Mouse (Mus musculus): ENCODE measurements around the gene Dand5.
A peak's percentile ranks its signal among the peaks of the same experiment; 100 is the strongest.
"Not testable (repeated sequence)": the region's sequence is repeated elsewhere in the genome, so short reads cannot be mapped to it uniquely, and the experiment has no call there.

Gene Dand5

DNA sequence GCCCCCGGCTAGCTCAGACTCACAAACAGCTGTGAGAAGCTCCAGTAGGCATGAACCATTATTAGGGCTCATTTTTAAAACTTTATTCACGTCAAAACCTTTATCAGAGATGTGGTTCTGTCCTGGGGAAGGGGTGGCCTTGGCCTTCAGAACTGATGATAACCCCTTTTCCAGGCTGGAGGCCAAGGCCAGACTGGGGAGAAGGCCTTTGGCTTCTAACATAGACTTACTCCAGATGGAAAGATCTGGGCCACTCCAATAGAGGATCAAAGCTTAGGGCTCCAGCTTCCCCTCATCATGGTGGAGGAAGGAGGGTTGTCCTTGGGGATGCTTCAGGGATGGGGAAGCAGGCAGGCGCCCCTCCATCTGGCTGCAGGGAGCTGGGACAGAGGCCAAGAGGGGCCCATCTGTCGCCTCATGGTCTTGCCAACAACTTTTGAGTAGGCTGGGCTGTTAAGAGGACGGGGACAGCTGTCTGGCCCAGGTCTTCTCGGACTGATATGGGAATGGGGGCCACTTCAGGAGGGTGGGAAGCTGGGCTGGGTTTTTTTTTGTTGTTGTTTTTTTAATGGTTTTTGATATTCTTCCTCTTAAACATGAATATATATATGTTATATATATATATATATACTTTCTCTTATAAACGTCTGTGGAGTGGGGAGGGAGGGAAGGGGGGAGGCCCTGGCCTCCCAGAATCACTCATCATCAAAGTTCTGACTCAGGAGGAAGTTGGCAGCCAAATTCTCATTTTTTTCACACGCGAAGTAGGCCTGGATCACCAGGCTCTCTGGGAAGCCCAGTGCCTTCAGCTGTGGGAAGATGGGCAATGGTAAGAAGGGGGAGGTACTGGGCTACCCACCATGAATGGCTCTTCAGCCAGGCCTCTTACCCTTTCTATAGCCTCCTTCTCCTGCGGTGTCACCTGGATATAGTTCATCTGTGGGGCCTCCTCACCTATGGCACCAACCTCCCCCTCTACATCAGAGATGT is 12.5 kb upstream of the Dand5 start:
- DNase-seq (ENCODE audit: low spot score), result no peak

DNA sequence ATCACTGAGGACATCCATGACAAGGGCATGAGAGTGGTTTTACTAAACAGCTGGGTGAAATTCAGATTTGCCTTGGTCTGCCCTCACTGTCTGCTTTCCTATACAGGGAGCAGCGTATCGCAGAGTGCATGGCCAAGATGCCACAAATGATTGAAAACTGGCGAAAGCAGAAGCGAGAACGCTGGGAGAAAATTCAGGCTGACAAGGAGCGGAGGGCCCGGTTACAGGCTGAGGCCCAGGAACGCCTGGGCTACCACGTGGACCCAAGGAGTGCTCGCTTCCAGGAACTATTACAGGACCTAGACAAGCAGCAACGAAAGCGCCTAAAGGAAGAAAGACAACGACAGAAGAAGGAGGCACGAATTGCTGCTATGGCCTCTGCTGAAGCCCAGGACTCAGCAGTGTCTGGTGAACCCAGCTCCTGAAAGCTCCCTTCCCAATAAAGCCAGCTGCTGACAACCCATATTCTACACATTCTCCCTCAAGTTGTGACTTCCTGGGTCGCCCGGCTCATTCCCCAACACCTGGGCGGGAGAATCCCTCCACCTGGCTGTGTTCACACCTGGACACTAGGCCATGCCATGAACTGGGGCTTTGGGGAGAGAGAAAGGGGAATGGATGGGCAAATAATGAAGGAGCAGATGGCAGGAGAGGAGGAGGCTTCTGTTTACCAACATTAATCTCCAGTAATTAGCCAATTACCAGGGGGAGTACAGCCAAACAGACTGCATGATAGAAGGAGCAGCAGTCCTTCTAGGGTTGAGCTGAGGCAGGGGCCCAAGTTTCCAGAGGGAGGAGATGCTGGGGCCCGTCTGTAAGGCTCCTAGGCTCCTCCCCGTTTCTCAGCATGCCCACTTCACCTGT is 11.6 kb upstream of the Dand5 start:
- no peak for DNase-seq (ENCODE audit: low spot score)

DNA sequence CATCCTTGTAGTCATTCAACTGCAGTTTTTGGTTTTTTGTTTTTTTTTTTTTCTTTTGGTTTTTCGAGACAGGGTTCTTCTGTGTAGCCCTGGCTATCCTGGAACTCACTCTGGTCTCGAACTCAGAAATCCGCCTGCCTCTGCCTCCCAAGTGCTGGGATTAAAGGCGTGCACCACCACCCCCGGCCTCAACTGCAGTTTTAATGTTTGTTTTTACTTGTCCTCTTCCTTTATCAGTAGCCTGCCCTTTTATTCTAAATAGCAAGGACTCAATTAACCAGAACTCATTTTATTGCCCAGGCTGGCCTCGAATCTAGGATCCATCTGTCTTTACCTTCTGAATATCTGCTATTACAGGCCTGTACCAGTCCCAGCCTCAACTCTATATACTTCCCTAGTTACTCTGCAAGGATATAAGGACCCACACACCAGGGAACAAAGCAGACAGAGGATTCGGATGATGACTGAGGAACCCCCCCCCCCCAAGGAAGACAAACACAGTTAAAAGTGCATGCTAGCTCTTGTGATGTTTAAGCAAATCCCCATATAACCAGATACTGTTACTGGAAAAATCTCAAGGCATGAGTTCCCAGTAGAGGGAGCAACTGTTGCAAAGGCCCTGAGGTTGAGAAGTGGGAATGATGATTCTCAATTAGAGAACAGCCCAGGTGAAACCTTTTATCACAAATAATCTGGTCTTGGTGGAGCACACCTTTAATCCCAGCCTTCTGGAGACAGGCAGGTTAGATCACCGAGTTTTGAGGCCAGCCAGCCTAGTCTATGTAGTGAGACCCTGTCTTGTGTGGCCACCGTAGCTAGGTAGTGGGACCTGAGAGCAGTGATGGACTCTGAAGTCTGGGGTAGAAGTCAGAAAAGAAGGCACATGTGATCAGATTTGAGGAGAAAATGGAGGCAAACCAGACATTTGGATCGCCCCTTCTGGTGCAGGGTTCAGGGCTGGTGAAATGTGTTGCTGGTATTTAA is 10.4 kb upstream of the Dand5 start:
- no peak for DNase-seq (ENCODE audit: low spot score)

DNA sequence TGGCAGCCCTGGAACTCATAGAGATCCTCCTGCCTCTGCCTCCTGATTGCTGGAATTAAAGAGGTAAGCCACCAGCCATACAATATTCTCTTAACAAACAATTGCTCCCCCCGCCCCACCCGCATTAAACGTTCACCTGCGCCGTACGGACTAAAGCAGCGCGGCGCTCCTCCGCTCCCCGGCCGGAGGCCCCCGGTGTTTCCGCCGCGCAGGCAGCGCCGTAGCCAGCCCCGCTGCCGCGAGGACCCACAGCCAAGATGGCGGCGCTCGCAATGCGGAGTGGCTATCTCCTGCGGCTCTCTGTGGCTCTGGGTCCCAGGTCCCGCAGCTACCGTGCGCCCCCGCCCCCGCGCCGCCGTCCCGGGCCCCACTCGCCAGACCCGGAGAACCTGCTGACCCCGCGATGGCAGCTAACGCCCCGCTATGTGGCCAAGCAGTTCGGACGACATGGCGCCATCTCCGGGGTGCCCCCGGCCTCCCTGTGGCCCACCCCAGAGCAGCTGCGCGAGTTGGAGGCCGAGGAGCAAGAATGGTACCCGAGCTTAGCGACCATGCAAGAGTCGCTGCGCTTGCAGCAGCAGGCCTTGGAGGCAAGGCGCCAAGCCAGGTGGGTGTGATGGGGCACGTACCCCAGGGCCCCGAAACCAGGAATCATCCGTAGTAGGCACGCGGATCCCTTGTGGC is 9.6 kb upstream of the Dand5 start:
- peak; percentile 83 for DNase-seq (ENCODE audit: low spot score)

DNA sequence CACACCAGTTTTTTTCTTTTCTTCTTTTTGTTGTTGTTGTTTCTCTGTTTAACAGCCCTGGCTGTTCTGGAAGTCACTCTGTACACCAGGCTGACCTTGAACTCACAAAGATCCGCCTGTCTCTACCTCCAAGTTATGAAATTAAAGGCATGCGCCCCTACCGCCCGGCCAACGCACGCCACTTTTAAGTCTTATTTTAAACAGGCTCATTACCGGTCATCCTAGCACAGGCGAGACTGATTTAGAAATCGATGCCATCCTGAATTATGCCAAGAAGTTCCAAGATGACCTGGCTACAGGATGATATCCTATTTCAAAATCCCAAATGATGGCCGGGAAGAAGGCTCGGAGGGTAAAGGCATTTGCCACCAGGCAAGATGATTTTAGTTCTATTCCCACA is 8.9 kb upstream of the Dand5 start, which contains the start of gene Gadd45gip1:
Gene Gadd45gip1, plus strand, starts transcription at position 33 of the 400 bp plus-strand sequence.
- no peak for DNase-seq (ENCODE audit: low spot score)

DNA sequence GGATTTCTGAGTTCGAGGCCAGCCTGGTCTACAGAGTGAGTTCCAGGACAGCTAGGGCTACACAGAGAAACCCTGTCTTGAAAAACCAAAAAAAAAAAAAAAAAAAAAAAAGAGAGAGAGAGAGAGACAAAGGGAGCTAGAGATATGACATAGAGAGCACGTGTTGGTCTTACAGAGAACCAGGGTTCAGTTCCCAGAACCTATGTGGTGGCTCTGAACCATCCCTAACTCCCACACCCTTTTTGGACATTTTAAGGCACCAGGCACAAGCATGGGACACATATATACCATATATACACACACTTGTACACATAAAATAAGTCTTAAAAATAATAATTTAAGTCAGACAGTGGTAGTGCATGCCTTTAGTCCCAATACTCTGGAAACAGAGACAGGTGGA is 3.9 kb upstream of the Dand5 start:
- DNase-seq (ENCODE audit: low spot score), result not testable (repeated sequence)

DNA sequence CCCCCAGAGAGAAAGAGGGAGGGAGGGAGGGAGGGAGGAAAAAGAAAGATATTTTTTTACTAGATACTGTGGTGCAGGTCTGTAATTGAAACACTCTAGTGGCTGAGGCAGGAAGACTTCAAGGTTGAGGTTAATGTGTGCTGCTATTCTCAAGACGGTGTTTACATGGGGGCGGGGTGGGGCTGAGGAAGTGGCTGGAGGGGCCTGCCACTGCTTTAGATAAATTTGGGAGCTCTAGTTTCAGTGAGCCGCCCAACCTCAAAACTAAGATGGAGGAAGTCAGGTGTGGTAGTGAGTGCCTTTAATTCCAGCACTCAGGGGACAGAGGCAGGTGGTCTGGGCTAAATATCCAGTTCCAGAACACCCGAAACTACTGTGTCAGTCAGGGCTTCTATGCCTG is 3.0 kb upstream of the Dand5 start:
- DNase-seq (ENCODE audit: low spot score), result no peak

DNA sequence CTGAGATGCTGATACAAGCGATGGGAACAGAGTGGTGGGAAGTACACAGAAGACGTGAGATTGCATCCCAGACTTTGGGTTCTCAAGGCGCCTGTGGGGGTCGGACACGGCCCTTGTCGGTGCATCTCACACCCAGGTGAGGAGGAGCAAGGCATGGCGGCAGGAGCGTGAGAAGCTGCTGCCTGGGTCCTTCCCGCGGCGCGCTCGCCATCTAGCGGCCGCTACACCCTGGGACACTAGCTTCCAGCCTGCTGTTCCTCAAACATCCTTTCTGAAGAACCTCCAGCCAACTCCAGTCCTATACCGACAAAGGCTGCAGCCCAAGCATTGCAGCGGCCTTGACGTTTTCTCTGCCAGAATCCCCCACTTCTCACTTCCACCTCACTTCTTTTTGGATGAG is 1.0 kb upstream of the Dand5 start:
- DNase-seq (ENCODE audit: low spot score), result no peak

DNA sequence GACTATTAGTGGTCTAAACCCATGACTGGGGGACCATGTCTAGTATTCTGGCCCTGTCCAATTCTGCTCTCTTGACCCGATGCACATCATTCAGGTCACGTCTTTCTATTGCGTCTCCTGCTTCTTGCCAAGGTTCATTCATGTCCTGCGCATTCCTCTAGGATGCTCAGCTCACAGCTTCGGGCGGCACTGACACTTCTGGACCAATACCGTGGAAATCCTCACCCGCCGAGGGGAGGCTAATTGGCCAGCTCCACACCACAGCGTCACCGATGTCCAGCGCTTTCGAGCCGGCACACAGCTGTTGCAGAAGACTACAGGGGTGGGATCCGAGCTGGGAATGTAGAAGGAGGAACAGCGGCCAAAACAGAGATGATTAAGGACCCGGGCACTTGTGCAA is 6.5 kb downstream of the Dand5 start:
- no peak for DNase-seq (ENCODE audit: low spot score)

DNA sequence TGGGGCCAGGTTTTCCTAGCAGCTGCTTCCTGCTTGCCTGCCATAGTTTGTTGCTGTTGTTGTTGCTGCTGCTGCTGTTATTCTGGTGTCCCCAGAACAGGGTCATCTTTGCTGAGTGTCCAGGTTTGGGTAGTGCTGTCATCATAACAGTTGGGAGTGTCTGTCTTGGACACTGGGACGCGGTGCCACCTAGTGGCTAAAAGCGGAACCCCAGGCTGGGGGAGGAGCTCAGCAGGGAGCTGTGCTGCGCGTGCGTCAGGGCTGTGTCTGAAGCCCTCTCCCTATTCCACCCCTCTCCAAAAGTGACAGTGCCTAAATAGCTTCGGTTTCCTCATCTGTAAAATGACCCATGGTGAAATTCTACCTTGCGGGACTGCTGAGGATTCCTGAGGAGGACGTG is 7.1 kb downstream of the Dand5 start:
- DNase-seq (ENCODE audit: low spot score), result peak; percentile 99

DNA sequence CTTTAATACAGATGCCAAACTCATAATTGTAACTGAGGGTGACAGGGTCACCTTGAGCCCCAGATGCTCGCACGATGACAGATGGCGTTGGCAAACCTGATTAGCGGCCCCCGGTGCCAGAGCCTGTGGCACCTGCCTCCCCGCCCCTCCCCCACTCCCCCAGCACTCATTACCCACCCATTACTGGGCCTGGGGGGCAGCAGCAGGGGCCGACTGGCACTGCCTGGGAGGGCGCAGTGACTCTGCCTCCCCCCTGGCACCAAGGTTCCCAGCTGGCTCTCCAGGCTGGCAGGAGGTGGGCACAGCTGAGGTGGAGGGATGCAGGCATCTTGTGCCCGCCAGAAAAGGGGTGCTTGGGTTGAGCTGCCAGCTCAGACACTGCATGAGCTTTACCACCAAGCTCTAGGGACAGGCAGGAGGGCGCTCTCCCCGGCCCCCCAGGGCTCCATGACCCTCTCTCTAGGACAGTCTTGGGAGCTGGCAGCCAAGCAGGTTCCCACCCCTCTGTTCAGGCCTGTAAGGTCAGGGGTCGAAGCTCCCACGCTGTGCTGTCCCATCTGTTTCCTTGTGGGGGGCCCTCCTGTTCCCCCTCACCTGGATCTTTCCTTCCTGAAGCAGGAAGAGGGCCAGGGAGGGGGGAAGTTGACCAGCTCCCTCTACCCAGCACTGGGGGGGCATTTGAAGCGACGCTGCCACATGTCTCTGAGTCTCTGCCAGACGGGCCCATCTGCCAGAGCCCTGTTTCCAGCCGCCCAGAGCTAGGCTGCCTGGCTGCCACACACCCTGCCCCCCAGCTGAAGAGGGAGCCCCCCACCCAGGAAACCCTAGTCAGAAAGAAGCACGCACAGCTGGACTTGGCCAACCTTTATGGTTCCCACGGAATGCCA is 7.8 kb downstream of the Dand5 start:
- no peak for DNase-seq (ENCODE audit: low spot score)

DNA sequence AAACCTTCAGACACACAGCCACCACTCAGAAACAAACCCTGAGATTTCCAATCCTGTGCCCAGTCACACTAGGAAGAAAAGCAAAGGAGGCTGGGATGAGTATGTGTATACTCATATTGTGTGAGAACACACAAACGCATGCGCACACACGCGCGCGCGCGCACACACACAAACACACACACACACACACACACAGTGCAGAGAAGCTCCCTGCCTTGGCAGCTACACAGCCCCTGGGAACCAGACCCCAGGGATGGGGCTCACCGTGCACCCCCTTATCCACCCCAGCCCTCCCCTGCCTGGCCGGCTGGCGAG is 8.4 kb downstream of the Dand5 start:
- DNase-seq (ENCODE audit: low spot score), result no peak

DNA sequence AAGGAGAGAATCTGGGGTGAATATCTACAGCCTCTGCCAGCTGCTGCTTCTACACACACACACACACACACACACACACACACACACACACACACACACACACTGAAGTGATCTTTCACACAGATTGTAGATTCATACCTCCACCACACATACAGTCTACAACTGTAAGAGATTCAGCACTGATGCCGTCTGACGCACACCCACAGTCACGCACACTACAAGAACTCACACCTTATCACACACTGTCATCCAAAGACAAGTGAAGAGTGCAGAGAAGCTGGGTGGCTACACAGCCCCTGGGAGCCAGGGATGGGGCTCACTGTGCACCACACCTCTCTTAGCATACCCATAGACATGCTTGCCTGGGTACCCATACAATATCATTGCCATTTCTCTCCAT is 8.8 kb downstream of the Dand5 start:
- DNase-seq (ENCODE audit: low spot score), result no peak

DNA sequence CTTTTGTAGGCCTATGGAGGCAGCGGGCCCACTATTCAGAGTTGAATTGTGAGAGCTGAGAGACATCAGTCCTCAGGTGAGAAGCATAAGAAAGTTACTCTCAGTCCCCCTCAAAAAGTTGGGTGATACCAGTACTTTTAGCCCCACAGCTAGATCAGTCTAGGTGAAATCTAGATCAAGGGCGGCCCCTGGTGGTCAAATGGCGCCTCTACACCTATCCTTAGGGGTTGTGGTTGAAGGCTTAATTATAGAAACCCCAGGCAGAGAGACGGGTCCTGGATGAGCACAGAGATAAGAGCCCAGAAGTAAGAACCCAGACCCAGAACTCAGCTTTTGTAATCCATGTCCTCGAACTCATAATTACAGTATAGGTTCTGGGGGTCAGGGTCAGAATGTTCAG is 9.6 kb downstream of the Dand5 start:
- DNase-seq (ENCODE audit: low spot score), result peak; percentile 84

DNA sequence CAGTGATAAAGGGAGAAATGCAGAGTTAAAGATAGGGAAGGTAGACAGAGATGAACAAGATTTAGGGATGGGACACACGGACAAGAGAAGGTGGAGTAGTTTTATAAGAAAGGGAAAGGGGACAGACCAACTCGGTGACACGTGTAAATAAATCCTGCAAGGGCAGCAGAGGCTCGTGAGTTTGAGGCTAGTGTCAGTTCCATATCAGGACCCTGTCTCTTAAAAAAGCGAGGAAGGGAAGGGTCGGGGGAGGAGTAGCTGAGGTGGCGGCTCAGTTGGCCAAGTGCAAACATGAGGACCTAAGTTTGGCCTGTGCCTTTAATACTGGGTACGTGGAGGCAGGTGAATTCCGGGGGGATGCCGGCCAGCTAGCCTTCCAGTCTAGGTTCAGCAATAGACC is 11.3 kb downstream of the Dand5 start:
- no peak for DNase-seq (ENCODE audit: low spot score)

DNA sequence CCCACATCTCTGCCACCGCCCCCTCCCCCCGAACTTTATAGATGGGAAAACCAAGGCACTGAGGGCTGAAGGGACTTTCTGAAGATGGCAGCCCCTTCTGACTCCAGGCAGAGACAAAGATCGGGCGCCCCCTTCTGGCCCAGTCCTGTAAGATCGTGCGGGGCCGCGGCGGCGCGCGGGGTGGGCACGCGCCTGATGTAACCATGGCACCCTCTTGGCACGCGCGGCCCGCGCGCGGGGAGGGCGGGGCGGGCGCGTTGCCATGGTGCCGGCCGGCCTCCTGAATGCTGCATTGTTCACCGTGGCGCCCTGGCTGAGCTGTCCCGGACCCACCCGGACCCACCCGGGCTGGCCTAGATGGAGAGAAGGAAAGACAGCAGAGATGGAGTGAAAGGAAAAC is 11.7 kb downstream of the Dand5 start:
- DNase-seq (ENCODE audit: low spot score), result peak; percentile 94

DNA sequence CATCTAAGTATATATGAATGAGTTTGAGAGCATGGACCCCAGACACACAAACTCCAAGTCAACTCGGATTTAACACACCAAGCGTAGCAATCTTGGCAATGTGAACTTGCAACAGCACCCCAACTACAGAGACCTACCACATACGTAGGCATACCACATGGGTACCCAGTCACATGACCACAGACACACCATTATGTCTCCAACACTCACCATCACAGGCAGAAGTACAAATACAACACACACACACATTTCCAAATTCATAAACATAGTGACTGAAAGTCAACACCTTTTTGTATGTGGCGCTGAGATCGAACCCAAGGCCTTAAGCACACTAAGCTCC is 12.7 kb downstream of the Dand5 start:
- DNase-seq (ENCODE audit: low spot score), result no peak

DNA sequence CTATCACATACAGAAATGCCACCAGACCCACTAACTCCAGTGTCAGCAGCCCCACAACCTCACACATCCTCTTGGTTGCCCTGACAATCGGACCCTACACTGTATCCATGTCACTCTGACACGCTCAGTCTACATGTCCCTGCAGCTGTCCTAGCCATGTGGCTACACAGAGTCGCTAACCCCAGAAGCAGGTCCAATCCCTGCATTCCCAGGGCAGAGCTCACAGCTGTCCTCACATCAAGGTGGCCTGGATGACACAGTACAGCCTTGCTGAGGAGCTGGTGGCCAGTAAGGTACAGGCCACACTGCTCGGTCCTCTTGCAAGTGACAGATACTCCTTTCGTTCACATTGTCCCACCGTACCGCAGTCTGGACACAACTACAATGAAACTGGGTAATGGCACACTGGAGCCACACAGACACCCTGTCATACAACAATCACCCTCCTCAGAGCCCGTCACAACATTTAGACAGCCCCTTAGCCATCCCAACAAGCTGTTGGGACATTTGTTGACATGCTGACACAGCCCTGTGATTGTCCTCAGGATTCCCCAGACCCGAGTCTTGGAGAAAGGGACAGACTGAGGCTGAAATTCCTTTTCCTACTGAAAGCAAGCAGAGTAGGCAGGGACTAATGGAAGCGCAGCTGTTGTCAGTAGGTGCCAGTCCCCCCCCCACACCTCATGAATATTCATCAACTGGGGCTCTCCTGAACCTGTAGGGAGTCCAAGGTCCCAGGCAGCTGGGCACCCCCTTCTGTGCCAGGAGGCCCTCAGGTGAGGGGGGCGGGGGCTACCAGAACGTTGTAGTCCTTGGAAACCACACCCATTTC is 13.3 kb downstream of the Dand5 start:
- no peak for DNase-seq (ENCODE audit: low spot score)

DNA sequence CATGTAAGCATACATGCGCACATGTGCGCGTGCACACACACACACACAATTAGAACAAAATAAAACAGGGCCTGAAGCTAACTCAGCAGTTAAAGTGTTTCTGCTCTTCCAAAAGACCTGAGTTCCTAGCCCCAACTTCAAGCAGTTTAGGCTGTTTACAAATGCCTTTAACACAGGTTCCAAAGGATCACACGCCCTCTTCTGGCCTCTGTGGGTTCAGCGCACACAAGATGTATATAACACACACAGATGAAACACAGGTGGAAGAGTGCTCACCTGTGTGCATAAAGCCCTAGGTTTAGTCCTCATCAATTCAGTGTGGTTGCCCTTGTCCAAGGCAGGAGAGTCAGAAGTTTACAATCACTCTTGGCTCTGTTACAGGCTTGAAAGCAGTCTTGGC is 16.6 kb downstream of the Dand5 start:
- DNase-seq (ENCODE audit: low spot score), result no peak

Data from urinary bladder, postnatal 25 days (tissue).